Mouse (Mus musculus) stomach, embryonic 15.5 days (tissue): Measurements from ENCODE around the gene Bcat1. TPM values are rescaled to one million over a fixed set of nuclear protein-coding genes. Genes with fewer than 3 reads are reported as not detected.

Experiments
- ATAC-seq: fragments of 200-750 bp; cut with Nextera tagmentation; 2 replicates; pipeline ENCODE4 v1.8.0; 2017; ENCODE audit warnings: low read depth, moderate number of reproducible peaks, moderate TSS enrichment; ENCODE audit not compliant: insufficient read depth, low FRiP score
- H3K27ac ChIP-seq: fragments of 300-500 bp; sonication (generic); 2 replicates; pipeline ENCODE4 v1.5.1; 2015; ENCODE audit warnings: mild to moderate bottlenecking, inconsistent platforms
- H3K27me3 ChIP-seq: fragments of 300-500 bp; sonication (generic); replicated peaks from 2 replicates; pipeline ENCODE4 v1.6.1; 2015; ENCODE audit warnings: inconsistent platforms
- H3K36me3 ChIP-seq: fragments of 300-500 bp; sonication (generic); 2 replicates; pipeline ENCODE4 v1.6.1; 2015; ENCODE audit warnings: inconsistent platforms
- H3K4me1 ChIP-seq: fragments of 300-500 bp; sonication (generic); 2 replicates; pipeline ENCODE4 v1.6.1; 2015; ENCODE audit warnings: inconsistent platforms
- H3K4me2 ChIP-seq: fragments of 300-500 bp; sonication (generic); 2 replicates; pipeline ENCODE4 v1.6.1; 2015; ENCODE audit warnings: mild to moderate bottlenecking, inconsistent platforms
- H3K4me3 ChIP-seq: fragments of 300-500 bp; sonication (generic); replicated peaks from 2 replicates; pipeline ENCODE4 v1.5.1; 2015; ENCODE audit warnings: inconsistent platforms
- H3K9ac ChIP-seq: fragments of 300-500 bp; sonication (generic); 2 replicates; pipeline ENCODE4 v1.6.1; 2015; ENCODE audit warnings: inconsistent platforms
- H3K9me3 ChIP-seq: fragments of 300-500 bp; sonication (generic); 2 replicates; pipeline ENCODE4 v1.6.1; 2016; ENCODE audit warnings: inconsistent platforms
- WGBS: fragments of 180-500 bp; shearing (Covaris S2); methylation state at CpG from one replicate; pipeline ENCODE4 v1.1.7; 2015; 5-methylcytosine and 5-hydroxymethylcytosine counted together
- polyA plus RNA-seq: library from polyadenylated mRNA; unstranded; fragments of >200 nt; fragmentation: Nextera tagmentation; extraction: Ambion mirVana; gene quantifications from 2 replicates; pipeline ENCODE4 v1.2.1, GENCODE M21; 2015

Gene Bcat1
- 6.6 and 11.8 TPM in 2 replicates for polyA plus RNA-seq

- H3K27me3 ChIP-seq = peaks cover 12% of the 10 kb centered on the region; the same call in 1 of the 2 replicates
- H3K9me3 ChIP-seq = no peaks in the 10 kb centered on the region
- H3K4me2 ChIP-seq = peak within 1 kb of the TSS; percentile 85
- no peak for ATAC-seq
- no peaks in the 10 kb centered on the region for H3K36me3 ChIP-seq
- H3K4me3 ChIP-seq = peak within 1 kb of the TSS; percentile 48
- 1% methylated on average over 39 of the region's 39 CpGs for WGBS
- 0 out of 2 replicates have a peak within 1 kb of the TSS, but pooled peaks have one; percentile 3 for H3K9ac ChIP-seq
- peaks cover 6% of the 10 kb centered on the region; the same call in 1 of the 2 replicates for H3K4me1 ChIP-seq
- H3K27ac ChIP-seq = no peak within 1 kb of the TSS
These were observed at the start of gene Bcat1 for GRCm38 (mm10) chr6:145075548-145076224. TSS of gene Bcat1 (minus strand) at chr6:145076184.

GRCm38 (mm10) chr6:145125591-145126113, 49.7 kb upstream of the Bcat1 start:
- ATAC-seq = no peak
- Histone ChIP-seq H3K4me3 (no peak overlapping the region), H3K9me3 (no peaks in the 10 kb centered on the region), H3K4me2 (no peak overlapping the region), H3K36me3 (no peaks in the 10 kb centered on the region), H3K27ac (no peak overlapping the region), H3K9ac (no peak overlapping the region), H3K27me3 (no peaks in the 10 kb centered on the region), H3K4me1 (0 out of 2 replicates have a peak, but pooled peaks cover 5% of the 10 kb centered on the region)
- WGBS = 52% methylated on average over 7 of the region's 7 CpGs

GRCm38 (mm10) chr6:145124621-145125020, 48.6 kb upstream of the Bcat1 start:
- Histone ChIP-seq H3K9me3 (no peaks in the 10 kb centered on the region), H3K36me3 (no peaks in the 10 kb centered on the region), H3K27me3 (no peaks in the 10 kb centered on the region), H3K4me2 (no peak overlapping the region), H3K4me3 (no peak overlapping the region), H3K4me1 (0 out of 2 replicates have a peak, but pooled peaks cover 5% of the 10 kb centered on the region), H3K27ac (no peak overlapping the region), H3K9ac (no peak overlapping the region)
- ATAC-seq = no peak
- WGBS = 79% methylated on average over 1 of the region's 1 CpGs

GRCm38 (mm10) chr6:145123136-145124060, 47.4 kb upstream of the Bcat1 start:
- no peak overlapping the region for H3K4me2 ChIP-seq
- H3K4me1 ChIP-seq = 0 out of 2 replicates have a peak, but pooled peaks cover 5% of the 10 kb centered on the region
- H3K27ac ChIP-seq = no peak overlapping the region
- ATAC-seq = no peak
- 77% methylated on average over 11 of the region's 11 CpGs for WGBS
- H3K9me3 ChIP-seq = no peaks in the 10 kb centered on the region
- no peak overlapping the region for H3K4me3 ChIP-seq
- H3K27me3 ChIP-seq = no peaks in the 10 kb centered on the region
- no peak overlapping the region for H3K9ac ChIP-seq
- H3K36me3 ChIP-seq = no peaks in the 10 kb centered on the region

GRCm38 (mm10) chr6:145122423-145123059, 46.6 kb upstream of the Bcat1 start:
- no peaks in the 10 kb centered on the region for H3K27me3 ChIP-seq
- 0 out of 2 replicates have a peak, but pooled peaks cover 5% of the 10 kb centered on the region for H3K4me1 ChIP-seq
- 37% methylated on average over 8 of the region's 8 CpGs for whole genome bisulfite sequencing
- ATAC-seq = no peak
- no peak overlapping the region for H3K27ac ChIP-seq
- no peaks in the 10 kb centered on the region for H3K36me3 ChIP-seq
- H3K4me3 ChIP-seq = no peak overlapping the region
- H3K9me3 ChIP-seq = no peaks in the 10 kb centered on the region
- no peak overlapping the region for H3K4me2 ChIP-seq
- no peak overlapping the region for H3K9ac ChIP-seq

- Histone ChIP-seq H3K4me2 (peak overlapping the region; percentile 14; the same call in 1 of the 2 replicates), H3K9ac (no peak overlapping the region), H3K9me3 (no peaks in the 10 kb centered on the region), H3K4me3 (0 out of 2 replicates have a peak overlapping the region, but pooled peaks have one; percentile 11), H3K36me3 (no peaks in the 10 kb centered on the region), H3K27ac (peak overlapping the region; percentile 57), H3K27me3 (no peaks in the 10 kb centered on the region), H3K4me1 (0 out of 2 replicates have a peak, but pooled peaks cover 5% of the 10 kb centered on the region)
- WGBS = 60% methylated on average over 21 of the region's 21 CpGs
- peak; percentile 34 for ATAC-seq
These were observed 45.8 kb upstream of the Bcat1 start for GRCm38 (mm10) chr6:145121590-145122420.

- peak; percentile 25; the same call in 1 of the 2 replicates for ATAC-seq
- Histone ChIP-seq H3K9me3 (no peaks in the 10 kb centered on the region), H3K4me1 (peaks cover 13% of the 10 kb centered on the region; the same call in 1 of the 2 replicates), H3K9ac (no peak overlapping the region), H3K36me3 (no peaks in the 10 kb centered on the region), H3K27ac (peak overlapping the region; percentile 57; the same call in 1 of the 2 replicates), H3K27me3 (no peaks in the 10 kb centered on the region), H3K4me3 (no peak overlapping the region), H3K4me2 (peak overlapping the region; percentile 14; the same call in 1 of the 2 replicates)
- 31% methylated on average over 18 of the region's 18 CpGs for WGBS
These were observed 45.0 kb upstream of the Bcat1 start for GRCm38 (mm10) chr6:145120787-145121589.

- H3K9ac ChIP-seq = no peak overlapping the region
- WGBS = 86% methylated on average over 2 of the region's 2 CpGs
- H3K4me2 ChIP-seq = no peak overlapping the region
- H3K9me3 ChIP-seq = no peaks in the 10 kb centered on the region
- H3K36me3 ChIP-seq = no peaks in the 10 kb centered on the region
- no peak overlapping the region for H3K27ac ChIP-seq
- H3K27me3 ChIP-seq = no peaks in the 10 kb centered on the region
- no peak overlapping the region for H3K4me3 ChIP-seq
- ATAC-seq = no peak
- peaks cover 13% of the 10 kb centered on the region; the same call in 1 of the 2 replicates for H3K4me1 ChIP-seq
These were observed 44.1 kb upstream of the Bcat1 start for GRCm38 (mm10) chr6:145120086-145120485.

GRCm38 (mm10) chr6:145116098-145116672, 40.2 kb upstream of the Bcat1 start:
- peak; percentile 58; the same call in 1 of the 2 replicates for ATAC-seq
- H3K27me3 ChIP-seq = no peaks in the 10 kb centered on the region
- no peak overlapping the region for H3K9ac ChIP-seq
- H3K36me3 ChIP-seq = no peaks in the 10 kb centered on the region
- WGBS = 15% methylated on average over 4 of the region's 4 CpGs
- H3K4me1 ChIP-seq = peaks cover 8% of the 10 kb centered on the region; the same call in 1 of the 2 replicates
- H3K4me3 ChIP-seq = no peak overlapping the region
- no peaks in the 10 kb centered on the region for H3K9me3 ChIP-seq
- H3K4me2 ChIP-seq = no peak overlapping the region
- peak overlapping the region; percentile 35; the same call in 1 of the 2 replicates for H3K27ac ChIP-seq
